Mouse (Mus musculus) liver, embryonic 14.5 days (tissue): Measurements from ENCODE around the gene Mfsd14b.

ENCODE experiments used
- CTCF ChIP-seq: IDR thresholded peaks from 2 replicates; pipeline ENCODE4 v1.5.1; 2016; ENCODE audit warnings: antibody characterized with exemption, low read depth, control low read depth
- EP300 ChIP-seq: IDR thresholded peaks from 2 replicates; pipeline ENCODE4 v1.6.1; 2016; ENCODE audit warnings: antibody characterized with exemption, low read depth

GRCm38 (mm10) chr13:65112459-65113110 is at the start of gene Mfsd14b:
- TF ChIP-seq CTCF (no peak), EP300 (no peak)
